Mouse (Mus musculus) layer of hippocampus, adult 2 months (tissue): Measurements from ENCODE around the gene Cdh4. TPM values are rescaled to one million over a fixed set of nuclear protein-coding genes. Genes with fewer than 3 reads are reported as not detected.
A peak's percentile ranks its signal among the peaks of the same experiment; 100 is the strongest.

Experiments
- DNase-seq, 2 experiments: peaks; one replicate each; pipeline ENCODE4 v3.0.0; 2022; ENCODE audit warnings: low spot score in 2 of 2
- H3K27ac ChIP-seq: fragments of 200-600 bp; 2 replicates; pipeline ENCODE4 v1.8.1; 2022
- H3K4me3 ChIP-seq: fragments of 200-600 bp; 2 replicates; pipeline ENCODE4 v1.8.1; 2022; ENCODE audit warnings: mild to moderate bottlenecking
- CTCF ChIP-seq: fragments of 200-600 bp; conservative IDR thresholded peaks from 2 replicates; pipeline ENCODE4 v1.8.1; 2022; ENCODE audit warnings: antibody characterized with exemption, mild to moderate bottlenecking, moderate library complexity
- total RNA-seq, 2 experiments: library from RNA; stranded (reverse); gene quantifications; 2 replicates each; pipeline ENCODE4 v1.2.3; 2021

The Cdh4 gene
- total RNA-seq, 2 experiments from 2014 or later: 8.5 to 12.4 TPM

GRCm38 (mm10) chr2:179792426-179793133 lies 350.3 kb downstream of the Cdh4 start:
- no peak for TF ChIP-seq CTCF
- DNase-seq: no peak
- H3K27ac ChIP-seq: no peak overlapping the region

DNA sequence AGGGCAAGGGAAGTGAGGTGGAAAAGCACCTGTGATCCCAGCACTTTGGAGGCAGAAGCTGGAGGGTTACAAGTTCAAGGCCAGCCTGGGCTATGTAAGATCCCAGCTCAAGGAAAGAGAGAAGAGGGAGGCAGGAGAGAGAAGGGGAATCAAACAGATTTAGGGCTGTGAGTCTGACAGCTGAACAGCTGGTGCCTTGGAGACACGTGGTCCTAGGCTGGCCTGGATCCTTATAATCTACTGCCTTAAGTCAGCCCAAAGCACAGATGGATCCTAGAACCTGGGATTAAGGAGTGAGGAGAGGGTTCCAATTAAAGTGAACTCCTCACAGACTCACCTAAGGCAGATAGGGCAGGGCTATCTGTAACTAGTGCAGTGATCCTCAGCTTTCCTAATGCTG lies 352.1 kb downstream of the Cdh4 start:
- DNase-seq: no peak

More at GRCm38 (mm10) chr2:179792426-179793133, 350.3 kb downstream of the Cdh4 start:
- H3K4me3 ChIP-seq: no peak overlapping the region

GRCm38 (mm10) chr2:179795452-179795851 lies 353.2 kb downstream of the Cdh4 start:
- TF ChIP-seq CTCF: no peak
- Histone ChIP-seq H3K4me3 (no peak overlapping the region), H3K27ac (no peak overlapping the region)
- DNase-seq: peak; percentile 27 to 35

More for the DNA sequence above, 352.1 kb downstream of the Cdh4 start:
- no peak for TF ChIP-seq CTCF
- Histone ChIP-seq H3K4me3 (no peak overlapping the region), H3K27ac (no peak overlapping the region)

DNA sequence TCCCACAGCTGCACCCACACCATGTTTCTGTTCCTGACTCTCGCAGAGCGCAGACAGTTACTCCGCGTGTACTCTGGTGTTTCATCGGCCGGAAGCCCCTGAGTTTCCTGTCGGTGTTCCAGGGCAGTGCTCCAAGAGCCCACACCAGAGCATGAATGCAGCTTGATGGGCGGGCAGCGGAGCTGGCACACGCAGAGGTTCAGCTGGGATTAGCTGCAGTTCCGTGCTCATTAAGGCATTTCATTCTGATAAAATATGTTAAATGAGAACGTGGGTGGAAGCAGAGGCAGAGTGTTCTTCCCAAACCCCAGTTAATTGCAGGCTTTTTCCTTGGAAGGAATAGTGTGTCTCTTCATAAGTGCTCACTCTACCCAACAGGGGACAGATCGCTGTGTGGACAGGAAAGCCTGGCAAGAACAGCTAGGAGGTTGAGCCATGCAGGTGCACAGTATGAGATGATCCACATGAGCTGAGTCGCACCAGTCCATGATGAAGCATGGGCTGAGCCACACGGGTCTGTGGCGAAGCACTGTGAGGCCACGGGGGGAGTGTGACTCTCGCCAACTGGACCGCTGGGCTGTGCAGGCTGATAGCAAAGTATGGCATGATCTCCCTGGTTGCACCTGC lies 357.8 kb downstream of the Cdh4 start:
- DNase-seq: peak; percentile 53 to 82
- no peak overlapping the region for H3K27ac ChIP-seq
- TF ChIP-seq CTCF: no peak; the same call in 1 of the 2 replicates
- no peak overlapping the region; the same call in 1 of the 2 replicates for H3K4me3 ChIP-seq

- no peak overlapping the region for H3K4me3 ChIP-seq
- H3K27ac ChIP-seq: no peak overlapping the region
- DNase-seq: no peak
- TF ChIP-seq CTCF: no peak
These were observed 358.8 kb downstream of the Cdh4 start for GRCm38 (mm10) chr2:179801042-179801441.

GRCm38 (mm10) chr2:179802411-179802810 lies 360.2 kb downstream of the Cdh4 start:
- no peak for DNase-seq
- no peak overlapping the region for H3K27ac ChIP-seq
- TF ChIP-seq CTCF: no peak
- H3K4me3 ChIP-seq: no peak overlapping the region

DNA sequence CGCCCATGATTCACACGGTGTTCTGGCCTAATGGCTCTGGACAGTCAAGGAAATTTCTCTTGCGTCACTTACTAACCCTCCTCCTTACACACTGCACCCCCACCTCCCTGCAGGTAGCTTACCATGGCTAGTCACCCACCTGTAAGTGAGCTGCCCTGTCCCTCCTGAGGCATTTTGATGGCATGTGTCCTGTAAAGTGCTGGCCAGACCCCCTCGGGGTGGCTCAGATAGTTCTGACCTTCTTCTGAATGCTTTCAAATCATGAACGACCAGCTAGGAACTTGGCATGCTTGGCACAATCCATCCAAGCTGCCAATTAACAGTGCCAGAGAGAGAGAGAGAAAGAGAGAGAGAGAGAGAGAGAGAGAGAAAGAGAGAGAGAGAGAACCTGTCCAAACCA lies 368.9 kb downstream of the Cdh4 start:
- no peak for DNase-seq
- H3K27ac ChIP-seq: no peak overlapping the region
- TF ChIP-seq CTCF: no peak
- no peak overlapping the region for H3K4me3 ChIP-seq

GRCm38 (mm10) chr2:179813035-179813827 lies 371.0 kb downstream of the Cdh4 start:
- peak in 1 of 2 experiments; percentile 53 for DNase-seq
- no peak overlapping the region; the same call in 1 of the 2 replicates for H3K4me3 ChIP-seq
- H3K27ac ChIP-seq: peak overlapping the region; percentile 69
- TF ChIP-seq CTCF: no peak

DNA sequence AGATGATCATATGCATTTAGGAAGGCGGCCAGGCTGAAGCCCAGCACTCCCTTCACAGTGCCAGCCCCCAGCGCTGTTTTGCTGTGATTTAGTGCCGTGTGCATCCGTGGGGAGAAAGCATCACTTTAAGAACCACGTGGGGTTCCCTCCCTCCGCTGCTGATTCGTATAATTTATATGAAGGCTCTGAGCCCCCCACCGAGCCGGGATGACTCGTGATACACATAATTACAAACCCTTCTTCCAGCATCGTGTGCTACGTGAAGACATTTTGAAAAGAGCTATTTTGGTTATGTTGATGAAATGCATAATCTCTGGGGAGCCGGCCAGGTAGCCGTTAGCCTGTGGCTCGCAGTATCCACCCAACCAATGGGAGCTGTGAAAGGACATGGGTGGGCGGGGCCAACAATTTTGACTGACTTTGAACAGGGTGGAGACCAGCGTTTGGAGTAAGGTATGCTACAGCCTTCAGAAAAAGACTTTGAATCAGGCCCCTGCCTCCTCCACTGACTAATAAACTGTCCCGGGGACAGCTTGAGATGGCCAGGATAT lies 382.6 kb downstream of the Cdh4 start:
- TF ChIP-seq CTCF: no peak
- H3K4me3 ChIP-seq: peak overlapping the region; percentile 39
- H3K27ac ChIP-seq: 0 out of 2 replicates have a peak overlapping the region, but pooled peaks have one; percentile 10

GRCm38 (mm10) chr2:179828968-179829367 lies 386.7 kb downstream of the Cdh4 start:
- Histone ChIP-seq H3K27ac (no peak overlapping the region), H3K4me3 (no peak overlapping the region)
- no peak for TF ChIP-seq CTCF
- no peak for DNase-seq

More for the DNA sequence above, 382.6 kb downstream of the Cdh4 start:
- peak; percentile 55 to 60 for DNase-seq

- Histone ChIP-seq H3K4me3 (no peak overlapping the region), H3K27ac (no peak overlapping the region)
- DNase-seq: no peak
- TF ChIP-seq CTCF: peak; percentile 79
These were observed 387.7 kb downstream of the Cdh4 start for GRCm38 (mm10) chr2:179829972-179830371.

DNA sequence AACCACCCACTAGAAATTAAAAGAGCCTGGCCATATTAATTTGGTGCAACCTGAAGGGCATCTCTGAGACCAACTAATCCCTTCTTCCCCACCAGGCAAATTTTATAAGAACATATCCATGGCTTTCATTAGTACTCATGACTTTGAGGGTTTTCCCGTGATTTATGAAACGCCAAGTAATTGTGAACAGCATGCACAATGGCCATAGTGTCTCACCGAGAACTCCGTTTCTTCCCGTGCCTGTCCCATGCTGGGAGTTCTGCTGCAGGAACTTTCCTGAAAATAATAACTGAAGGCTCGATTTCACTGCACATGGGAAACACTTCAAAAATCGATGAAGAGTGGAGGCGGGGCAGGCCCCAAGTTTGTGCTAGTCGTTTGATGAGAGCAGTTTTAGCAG lies 392.7 kb downstream of the Cdh4 start:
- no peak for TF ChIP-seq CTCF
- Histone ChIP-seq H3K4me3 (no peak overlapping the region), H3K27ac (no peak overlapping the region)
- no peak for DNase-seq

DNA sequence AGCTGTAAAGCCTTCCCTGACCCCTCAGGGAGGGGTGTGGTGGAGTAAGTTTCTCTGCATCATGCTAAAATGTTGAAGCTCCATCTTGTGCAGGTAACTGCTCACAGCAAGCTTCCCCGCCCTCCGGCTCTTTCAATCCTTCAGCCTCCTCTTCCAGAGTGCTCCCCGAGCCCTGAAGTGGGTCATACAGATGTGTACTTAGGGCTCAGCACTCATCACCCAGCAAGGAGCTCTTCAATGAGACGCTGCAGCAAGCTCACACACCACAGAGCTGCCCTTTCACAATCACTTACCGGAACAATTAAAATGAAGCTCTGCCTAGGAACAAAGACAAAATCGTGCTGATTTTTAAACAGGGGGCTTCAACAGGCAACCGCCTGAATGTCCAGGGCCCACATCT lies 393.3 kb downstream of the Cdh4 start:
- DNase-seq: no peak
- H3K27ac ChIP-seq: no peak overlapping the region
- TF ChIP-seq CTCF: no peak
- H3K4me3 ChIP-seq: no peak overlapping the region
